ENCODE assay signal across 9 mouse cellular contexts in the genomic region with DNA sequence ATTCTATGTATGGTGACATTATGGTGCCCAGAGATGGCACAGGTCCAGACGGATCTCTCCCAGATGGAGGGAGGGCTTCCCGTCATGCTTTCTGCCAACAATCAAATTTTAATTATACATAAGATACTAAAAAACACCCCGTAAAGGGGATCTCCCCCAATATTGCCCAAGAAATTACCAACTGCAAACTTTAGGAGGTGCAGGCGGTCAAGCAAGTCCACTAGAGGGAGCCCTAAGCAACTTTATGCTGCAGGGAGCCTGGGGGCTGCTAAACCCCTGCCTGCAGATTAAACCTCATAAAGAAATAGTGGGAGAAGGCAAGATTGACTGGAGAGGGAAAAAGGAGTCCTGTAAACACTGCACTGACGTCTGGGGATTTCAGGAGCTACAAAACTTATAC. TPM values are rescaled to one million over a fixed set of nuclear protein-coding genes. Genes with fewer than 3 reads are reported as not detected.
DNase-seq lines count a peak whose midpoint lies in the region; ATAC-seq and TF ChIP-seq lines count a peak whose summit lies in the region.
"Had no signal": no experiment of that assay in that cellular context is flagged by ENCODE, and none has a peak within 500 bp of the region (broad histone marks: within the 10 kb centered on the region; RNA-seq: fewer than 3 reads in every experiment).

No protein-coding gene starts in this region.

- peak; percentile 84 for TF ChIP-seq CTCF in liver, postnatal 0 days (IDR thresholded peaks at IDR 0.05; ENCODE audit: low read depth)

- no peak overlapping the region for H3K9ac ChIP-seq in forebrain, embryonic 12.5 days
- H3K9ac ChIP-seq in liver, postnatal 0 days (replicated peaks) = no peak overlapping the region
- H3K9ac ChIP-seq: midbrain, embryonic 12.5 days had no signal

- no peak overlapping the region for H3K27ac ChIP-seq in forebrain, embryonic 12.5 days
- H3K27ac ChIP-seq in liver, postnatal 0 days (ENCODE audit: low read depth) = no peak overlapping the region
- H3K27ac ChIP-seq: midbrain, embryonic 12.5 days had no signal

- no peaks in the 10 kb centered on the region for H3K36me3 ChIP-seq in forebrain, embryonic 12.5 days (replicated peaks)
- no peaks in the 10 kb centered on the region for H3K36me3 ChIP-seq in liver, postnatal 0 days (replicated peaks; ENCODE audit: insufficient read depth, low read length)
- H3K36me3 ChIP-seq: midbrain, embryonic 12.5 days had no signal

- 0 out of 2 replicates have a peak, but pooled peaks have one; percentile 41 for ATAC-seq in forebrain, embryonic 12.5 days (ENCODE audit: low FRiP score)
- ATAC-seq in liver, postnatal 0 days = no peak

- peaks cover 5% of the 10 kb centered on the region; the same call in 1 of the 2 replicates for H3K4me1 ChIP-seq in forebrain, embryonic 12.5 days
- H3K4me1 ChIP-seq in liver, postnatal 0 days (ENCODE audit: insufficient read depth) = 0 out of 2 replicates have a peak, but pooled peaks cover 3% of the 10 kb centered on the region
- H3K4me1 ChIP-seq: midbrain, embryonic 12.5 days had no signal

- H3K4me3 ChIP-seq in forebrain, embryonic 12.5 days (replicated peaks) = no peak overlapping the region
- no peak overlapping the region for H3K4me3 ChIP-seq in liver, postnatal 0 days (ENCODE audit: low read depth, low read length)
- H3K4me3 ChIP-seq: midbrain, embryonic 12.5 days had no signal

- 13% methylated on average over 5 of the region's 5 CpGs for WGBS in forebrain, embryonic 12.5 days
- WGBS in liver, postnatal 0 days (ENCODE audit: insufficient replicate concordance) = 12% methylated on average over 5 of the region's 5 CpGs

- H3K4me2 ChIP-seq in forebrain, embryonic 12.5 days = no peak overlapping the region
- H3K4me2 ChIP-seq in liver, postnatal 0 days (ENCODE audit: low read depth, low read length) = no peak overlapping the region
- H3K4me2 ChIP-seq: midbrain, embryonic 12.5 days had no signal

- no peak for TF ChIP-seq EP300 in liver, postnatal 0 days (IDR thresholded peaks at IDR 0.05; ENCODE audit: low read depth)

- H3K27me3 ChIP-seq in forebrain, embryonic 12.5 days = no peaks in the 10 kb centered on the region
- no peaks in the 10 kb centered on the region for H3K27me3 ChIP-seq in liver, postnatal 0 days (ENCODE audit: insufficient read depth, low read length)
- H3K27me3 ChIP-seq: midbrain, embryonic 12.5 days had no signal

- DNase-seq in adrenal gland, adult (ENCODE audit: inconsistent age in 2 of 2, low spot score in 1 of 2) = peak; percentile 51 to 85
- no peak for DNase-seq in adrenal gland, postnatal 4 days (ENCODE audit: low spot score in 2 of 2)
- DNase-seq in layer of hippocampus, postnatal 14 days (ENCODE audit: low spot score in 2 of 2) = peak; percentile 52 to 71
- no peak for DNase-seq in layer of hippocampus, adult 9-10 months (ENCODE audit: low spot score)
- DNase-seq in adrenal gland, postnatal 14 days = peak; percentile 75
- DNase-seq in liver, postnatal 0 days = peak; percentile 63
- DNase-seq in spleen, postnatal 10 days (ENCODE audit: low spot score in 2 of 2) = peak; percentile 43 to 70

- H3K9me3 ChIP-seq in forebrain, embryonic 12.5 days = no peaks in the 10 kb centered on the region
- H3K9me3 ChIP-seq in liver, postnatal 0 days (ENCODE audit: low read length) = no peaks in the 10 kb centered on the region
- H3K9me3 ChIP-seq: midbrain, embryonic 12.5 days had no signal

RNA-seq across cellular contexts. Expression of gene Ccdc153, which starts 1.0 kb away (rescaled TPM):
- total RNA-seq in adrenal gland, postnatal 4 days (2021) = 1 to 10 TPM; 3.4 to 4.6 TPM
- 1 to 10 TPM; 4.5 to 8.4 TPM for total RNA-seq in layer of hippocampus, postnatal 14 days (2021)
- total RNA-seq in adrenal gland, postnatal 14 days (2021) = 1.1 and 2.5 TPM in 2 replicates
- not detected in 2 replicates for polyA plus RNA-seq in forebrain, embryonic 12.5 days (2016; fragmentation: Nextera tagmentation; extraction: Ambion mirVana)
- polyA plus RNA-seq in liver, postnatal 0 days (2015; fragmentation: Nextera tagmentation; extraction: Ambion mirVana) = not detected in 2 replicates
- polyA plus RNA-seq: midbrain, embryonic 12.5 days had no signal

RNA-seq across cellular contexts. Expression of gene Cbl, which starts 5.6 kb away (rescaled TPM):
- total RNA-seq in adrenal gland, postnatal 4 days (2021) = 10 to 100 TPM; 34.9 to 41.3 TPM
- 10 to 100 TPM; 58.1 to 62.7 TPM for total RNA-seq in layer of hippocampus, postnatal 14 days (2021)
- total RNA-seq in adrenal gland, postnatal 14 days (2021) = 33.1 and 34.4 TPM in 2 replicates
- 28.7 and 34.3 TPM in 2 replicates for polyA plus RNA-seq in forebrain, embryonic 12.5 days (2016; fragmentation: Nextera tagmentation; extraction: Ambion mirVana)
- polyA plus RNA-seq in liver, postnatal 0 days (2015; fragmentation: Nextera tagmentation; extraction: Ambion mirVana) = 3.1 and 4.0 TPM in 2 replicates

RNA-seq across cellular contexts. Expression of gene Pdzd3, which starts 11.8 kb away (rescaled TPM):
- 1 to 10 TPM in 1 of 2 experiments, under 1 TPM in 1; 0.82 to 2.9 TPM for total RNA-seq in adrenal gland, postnatal 4 days (2021)
- 1 to 10 TPM in 1 of 2 experiments, under 1 TPM in 1; 0.88 to 1.0 TPM for total RNA-seq in layer of hippocampus, postnatal 14 days (2021)
- total RNA-seq in adrenal gland, postnatal 14 days (2021) = 0.30 TPM in 1 of 2 replicates, not detected in the other
- polyA plus RNA-seq in forebrain, embryonic 12.5 days (2016; fragmentation: Nextera tagmentation; extraction: Ambion mirVana) = 0.23 and 0.31 TPM in 2 replicates
- 0.08 TPM in 1 of 2 replicates, not detected in the other for polyA plus RNA-seq in liver, postnatal 0 days (2015; fragmentation: Nextera tagmentation; extraction: Ambion mirVana)

RNA-seq across cellular contexts. Expression of gene Nlrx1, which starts 29.0 kb away (rescaled TPM):
- total RNA-seq in adrenal gland, postnatal 4 days (2021) = 10 to 100 TPM; 31.8 to 35.5 TPM
- 10 to 100 TPM in 1 of 2 experiments, 1 to 10 TPM in 1; 10.0 to 12.2 TPM for total RNA-seq in layer of hippocampus, postnatal 14 days (2021)
- 17.6 and 20.7 TPM in 2 replicates for total RNA-seq in adrenal gland, postnatal 14 days (2021)
- 4.6 and 5.2 TPM in 2 replicates for polyA plus RNA-seq in forebrain, embryonic 12.5 days (2016; fragmentation: Nextera tagmentation; extraction: Ambion mirVana)
- polyA plus RNA-seq in liver, postnatal 0 days (2015; fragmentation: Nextera tagmentation; extraction: Ambion mirVana) = 4.6 and 5.6 TPM in 2 replicates

RNA-seq across cellular contexts. Expression of gene Abcg4, which starts 49.0 kb away (rescaled TPM):
- 10 to 100 TPM; 38.1 to 57.0 TPM for total RNA-seq in adrenal gland, postnatal 4 days (2021)
- 10 to 100 TPM; 69.3 to 75.8 TPM for total RNA-seq in layer of hippocampus, postnatal 14 days (2021)
- 19.0 and 28.8 TPM in 2 replicates for total RNA-seq in adrenal gland, postnatal 14 days (2021)
- polyA plus RNA-seq in forebrain, embryonic 12.5 days (2016; fragmentation: Nextera tagmentation; extraction: Ambion mirVana) = 10.1 and 12.4 TPM in 2 replicates
- polyA plus RNA-seq in liver, postnatal 0 days (2015; fragmentation: Nextera tagmentation; extraction: Ambion mirVana) = 4.2 TPM in 2 replicates

Comparison
In these comparisons a context has a peak if more than half of its experiments do, and no peak if none do; other contexts are left out.
1. DNase-seq: peak in adrenal gland, adult (2 of 2), layer of hippocampus, postnatal 14 days (2 of 2), adrenal gland, postnatal 14 days (single experiment), liver, postnatal 0 days (single experiment) and spleen, postnatal 10 days (2 of 2); none in adrenal gland, postnatal 4 days (0 of 2) and layer of hippocampus, adult 9-10 months (single experiment).